13 mouse cellular contexts compared by ENCODE assay signal in the genomic region with DNA sequence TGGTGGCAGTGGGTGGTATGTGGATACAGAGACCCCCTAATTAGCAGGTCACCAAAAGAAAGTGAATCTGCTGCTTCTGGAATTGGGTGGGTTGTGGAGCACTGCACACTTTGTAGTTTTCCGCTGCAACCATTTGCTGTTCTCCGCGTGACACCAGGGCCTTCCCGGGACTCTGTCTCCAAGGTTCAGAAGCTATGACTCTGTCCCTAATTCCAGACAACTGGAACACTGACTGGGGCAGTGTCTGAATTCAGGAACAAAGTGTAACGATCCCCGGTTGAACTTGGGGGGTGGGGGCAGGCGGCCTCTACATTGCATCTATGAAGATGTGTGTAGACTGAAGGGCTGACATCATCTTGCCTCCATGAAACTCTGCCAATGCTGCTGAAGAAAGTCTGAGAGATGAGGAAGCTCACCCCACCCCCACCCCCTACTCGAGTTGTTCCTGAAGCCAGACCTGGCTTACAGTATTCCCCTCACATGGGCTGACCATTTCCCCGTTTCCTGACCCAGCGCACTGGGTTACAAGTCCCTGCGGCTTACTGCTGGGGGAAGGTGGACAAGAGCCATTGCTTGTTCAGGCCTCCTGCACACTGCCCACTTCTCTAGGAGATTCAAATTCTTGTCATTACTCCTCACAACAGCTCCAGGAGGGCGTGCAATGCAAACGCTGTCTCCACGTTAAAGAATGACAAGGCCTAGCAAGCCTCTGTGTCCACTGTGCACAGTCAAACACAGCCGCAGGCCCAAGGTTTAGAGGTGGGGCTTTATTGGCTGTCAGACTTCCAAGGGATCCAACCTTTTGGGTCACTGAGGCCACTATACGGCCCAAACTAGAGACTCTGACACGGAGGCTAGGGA. TPM values are rescaled to one million over a fixed set of nuclear protein-coding genes. Genes with fewer than 3 reads are reported as not detected.
A peak's percentile ranks its signal among the peaks of the same experiment; 100 is the strongest.
DNase-seq lines count a peak whose midpoint lies in the region; ATAC-seq lines count a peak whose summit lies in the region.
"Had no signal": no experiment of that assay in that cellular context is flagged by ENCODE, and none has a peak within 500 bp of the region (broad histone marks: within the 10 kb centered on the region; RNA-seq: fewer than 3 reads in every experiment).

No protein-coding gene starts in this region.

- intact Hi-C loops in left cerebral cortex, postnatal 14 days (cut with DNase I): no loop called here

- H3K27me3 ChIP-seq in heart, embryonic 10.5 days (ENCODE audit: insufficient read depth, poor library complexity, severe bottlenecking): no peaks in the 10 kb centered on the region
- H3K27me3 ChIP-seq in midbrain, embryonic 10.5 days (ENCODE audit: low read depth, poor library complexity, severe bottlenecking): no peaks in the 10 kb centered on the region
- H3K27me3 ChIP-seq in midbrain, embryonic 16.5 days (ENCODE audit: control insufficient read depth, insufficient read depth, low read depth, low read length): no peaks in the 10 kb centered on the region
- H3K27me3 ChIP-seq: embryonic facial prominence, embryonic 13.5 days had no signal

- ATAC-seq in midbrain, embryonic 16.5 days: no peak

- H3K9ac ChIP-seq in midbrain, embryonic 16.5 days (ENCODE audit: low read depth, low read length): no peak overlapping the region
- H3K9ac ChIP-seq: embryonic facial prominence, embryonic 13.5 days; liver, embryonic 14.5 days had no signal

- WGBS in heart, embryonic 10.5 days: 59% methylated on average over 17 of the region's 17 CpGs
- 82% methylated on average over 17 of the region's 17 CpGs for WGBS in midbrain, embryonic 10.5 days
- 77% methylated on average over 17 of the region's 17 CpGs for WGBS in midbrain, embryonic 16.5 days

- peaks cover 23% of the 10 kb centered on the region for H3K36me3 ChIP-seq in heart, embryonic 10.5 days
- H3K36me3 ChIP-seq in midbrain, embryonic 10.5 days: peaks cover 20% of the 10 kb centered on the region
- no peaks in the 10 kb centered on the region for H3K36me3 ChIP-seq in midbrain, embryonic 16.5 days (ENCODE audit: control insufficient read depth, insufficient read depth, low read length)

- H3K9me3 ChIP-seq in heart, embryonic 10.5 days: no peaks in the 10 kb centered on the region
- no peaks in the 10 kb centered on the region for H3K9me3 ChIP-seq in midbrain, embryonic 10.5 days (replicated peaks)
- no peaks in the 10 kb centered on the region for H3K9me3 ChIP-seq in midbrain, embryonic 16.5 days (replicated peaks; ENCODE audit: control insufficient read depth, low read length, poor library complexity, severe bottlenecking)
- H3K9me3 ChIP-seq: embryonic facial prominence, embryonic 13.5 days had no signal

- no peak for DNase-seq in heart, embryonic 10.5 days (ENCODE audit: low spot score)
- DNase-seq in heart, postnatal 4 days: no peak
- DNase-seq in midbrain, embryonic 10.5 days (ENCODE audit: low spot score): no peak
- DNase-seq in kidney, postnatal 10 days: peak; percentile 42
- peak; percentile 62 for DNase-seq in yolk sac, embryonic 10.5 days (ENCODE audit: low spot score)
- DNase-seq in left cerebral cortex, postnatal 14 days (ENCODE audit: low spot score in 2 of 2): no peak
- DNase-seq in spleen, postnatal 4 days (ENCODE audit: low spot score in 2 of 2): no peak
- DNase-seq: adrenal gland, postnatal 14 days; cerebellum, adult 18-20 months; thymus, postnatal 25 days had no signal

- no peak overlapping the region for H3K4me3 ChIP-seq in heart, embryonic 10.5 days
- no peak overlapping the region for H3K4me3 ChIP-seq in midbrain, embryonic 10.5 days
- no peak overlapping the region for H3K4me3 ChIP-seq in midbrain, embryonic 16.5 days (ENCODE audit: low read depth, low read length)
- H3K4me3 ChIP-seq: embryonic facial prominence, embryonic 13.5 days had no signal

- peak overlapping the region; percentile 48; the same call in 1 of the 2 replicates for H3K27ac ChIP-seq in heart, embryonic 10.5 days
- H3K27ac ChIP-seq in midbrain, embryonic 10.5 days (replicated peaks): peak overlapping the region; percentile 17; the same call in 1 of the 2 replicates
- H3K27ac ChIP-seq in midbrain, embryonic 16.5 days (ENCODE audit: low read length): no peak overlapping the region
- H3K27ac ChIP-seq: embryonic facial prominence, embryonic 13.5 days; liver, embryonic 14.5 days had no signal

- peaks cover 61% of the 10 kb centered on the region for H3K4me1 ChIP-seq in heart, embryonic 10.5 days
- H3K4me1 ChIP-seq in midbrain, embryonic 10.5 days: peaks cover 42% of the 10 kb centered on the region
- peaks cover 5% of the 10 kb centered on the region; the same call in 1 of the 2 replicates for H3K4me1 ChIP-seq in midbrain, embryonic 16.5 days (ENCODE audit: control insufficient read depth, insufficient read depth, low read length)

- no peak overlapping the region for H3K4me2 ChIP-seq in midbrain, embryonic 16.5 days (ENCODE audit: low read length)
- H3K4me2 ChIP-seq: embryonic facial prominence, embryonic 13.5 days had no signal

RNA-seq across cellular contexts. Expression of a gene that starts 22.9 kb away (rescaled TPM):
- 96.0 and 107 TPM in 2 replicates for polyA plus RNA-seq in heart, embryonic 10.5 days (2016; fragmentation: Nextera tagmentation; extraction: Ambion mirVana)
- total RNA-seq in heart, postnatal 4 days (2021): 10 to 100 TPM; 86.6 to 89.9 TPM
- polyA plus RNA-seq in midbrain, embryonic 10.5 days (2016; fragmentation: Nextera tagmentation; extraction: Ambion mirVana): 83.2 and 93.6 TPM in 2 replicates
- polyA plus RNA-seq in midbrain, embryonic 16.5 days (2015; fragmentation: Nextera tagmentation; extraction: Ambion mirVana): 84.5 and 89.8 TPM in 2 replicates
- total RNA-seq in left cerebral cortex, postnatal 14 days (2021): 10 to 100 TPM; 55.6 to 59.4 TPM

Comparison
In these comparisons a context has a peak if more than half of its experiments do, and no peak if none do; other contexts are left out.
1. DNase-seq: peak in kidney, postnatal 10 days (single experiment) and yolk sac, embryonic 10.5 days (single experiment); none in heart, embryonic 10.5 days (single experiment), heart, postnatal 4 days (single experiment), midbrain, embryonic 10.5 days (single experiment), left cerebral cortex, postnatal 14 days (0 of 2) and spleen, postnatal 4 days (0 of 2).